Mouse (Mus musculus) kidney, adult 9 months (tissue): ENCODE measurements around the gene Slco4a1.

Source experiments
- DNase-seq: peaks from one replicate; pipeline ENCODE4 v3.0.0; 2022

Slco4a1 gene

DNA sequence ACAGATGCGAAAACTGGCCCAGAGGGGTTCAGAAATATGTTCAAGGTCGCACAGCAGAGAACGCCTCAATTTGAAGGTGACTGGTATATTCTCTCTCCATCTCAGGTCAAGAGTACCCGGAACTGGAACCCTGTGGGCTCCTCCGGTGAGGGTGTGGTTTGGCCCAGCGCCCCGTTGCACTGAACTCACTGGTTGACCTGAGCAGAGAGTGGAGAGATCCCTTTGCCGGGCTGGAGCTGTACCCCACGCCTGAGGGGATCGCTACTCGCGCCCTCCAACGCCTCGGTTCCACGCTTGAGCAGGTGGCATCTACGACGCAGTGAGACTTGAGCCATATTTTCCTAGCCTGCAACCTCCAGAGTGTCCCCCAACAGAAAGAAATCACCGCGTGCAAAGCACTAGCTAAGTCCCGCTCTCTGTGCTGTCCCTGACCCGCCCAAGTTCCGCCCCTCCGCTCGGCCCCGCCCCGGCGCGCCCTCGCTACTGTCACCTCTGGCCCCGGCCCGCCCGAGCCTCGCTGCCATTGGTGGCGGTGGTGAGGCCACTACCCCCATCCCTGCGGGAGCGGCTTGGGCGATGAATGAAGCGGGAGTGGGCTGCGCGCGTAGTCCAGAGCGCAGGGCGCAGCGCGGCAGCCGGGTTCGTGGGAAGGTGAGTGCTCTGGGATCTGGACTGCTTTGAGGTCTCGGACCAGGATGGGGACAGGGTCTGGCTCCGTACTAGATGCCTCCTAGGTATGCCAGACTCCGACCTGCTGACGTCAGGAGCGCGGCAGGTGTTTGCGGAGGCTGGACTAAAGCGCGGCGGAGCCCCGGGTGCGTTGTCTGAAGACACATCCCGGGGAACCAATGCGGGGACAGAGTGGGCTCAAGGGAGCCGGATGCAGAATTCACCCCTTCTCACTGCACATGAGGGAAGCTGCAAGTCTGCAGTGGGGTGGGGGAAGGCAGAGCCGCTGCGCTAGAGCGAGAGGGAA is at the start of gene Slco4a1:
Gene Slco4a1 (plus strand): TSS at position 523 of the 976 bp plus-strand sequence.
- peak; percentile 92 for DNase-seq

DNA sequence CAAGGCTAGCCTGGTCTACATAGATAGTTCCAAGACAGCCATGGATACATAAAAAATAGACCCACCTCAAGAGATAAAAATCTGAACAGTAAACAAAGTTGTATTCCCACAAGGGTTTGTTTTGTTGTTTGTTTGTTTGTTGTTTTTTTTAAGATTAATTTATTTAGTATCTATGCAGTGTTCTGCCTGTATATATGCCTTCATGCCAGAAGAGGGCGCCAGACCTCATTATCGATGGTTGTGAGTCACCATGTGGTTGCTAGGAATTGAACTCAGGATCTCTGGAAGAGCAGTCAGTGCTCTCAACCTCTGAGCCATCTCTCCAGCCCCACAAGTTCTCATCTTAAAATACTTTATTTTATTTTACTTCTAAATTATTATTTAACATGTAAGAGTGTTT is 47.6 kb upstream of the Slco4a1 start:
- no peak for DNase-seq

DNA sequence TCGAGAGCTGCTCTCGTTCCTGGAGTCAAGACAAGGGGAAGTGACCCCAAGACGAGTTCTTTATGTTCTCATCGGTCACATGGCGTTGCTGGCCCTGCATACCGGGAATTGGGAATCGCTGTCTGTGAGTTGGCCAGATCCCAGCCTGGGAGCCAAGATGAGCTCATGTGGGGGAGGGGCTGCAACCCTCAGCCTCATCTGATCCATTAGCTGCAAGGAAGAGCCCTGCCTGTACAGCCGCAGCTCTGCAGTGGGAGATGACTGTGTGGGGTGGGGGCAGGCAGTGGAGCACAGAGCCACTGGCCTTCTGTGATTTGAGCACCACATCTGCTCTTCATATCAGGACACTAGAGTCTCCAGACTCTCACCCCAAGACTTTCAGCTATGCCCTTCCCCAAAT is 45.6 kb upstream of the Slco4a1 start:
- no peak for DNase-seq

DNA sequence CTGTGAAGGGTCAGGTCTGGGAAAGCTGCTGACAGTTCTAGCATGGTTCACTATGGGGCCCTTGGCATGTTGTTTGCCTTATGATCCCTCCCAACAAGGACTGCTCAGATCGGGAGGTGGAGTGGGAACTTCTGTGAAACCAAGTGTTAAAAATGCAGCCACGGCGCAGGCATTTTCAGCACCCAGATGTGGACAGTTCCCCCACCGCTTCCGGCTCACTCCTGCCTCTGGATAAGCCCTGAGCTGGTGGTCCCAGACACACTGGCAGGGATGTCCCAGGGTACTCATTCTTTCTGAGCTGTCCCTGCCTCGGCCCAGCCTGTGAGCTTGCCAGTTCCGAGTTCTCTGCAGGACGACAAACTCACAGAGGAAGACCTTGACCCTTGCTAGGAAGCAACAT is 45.0 kb upstream of the Slco4a1 start:
- DNase-seq = no peak

DNA sequence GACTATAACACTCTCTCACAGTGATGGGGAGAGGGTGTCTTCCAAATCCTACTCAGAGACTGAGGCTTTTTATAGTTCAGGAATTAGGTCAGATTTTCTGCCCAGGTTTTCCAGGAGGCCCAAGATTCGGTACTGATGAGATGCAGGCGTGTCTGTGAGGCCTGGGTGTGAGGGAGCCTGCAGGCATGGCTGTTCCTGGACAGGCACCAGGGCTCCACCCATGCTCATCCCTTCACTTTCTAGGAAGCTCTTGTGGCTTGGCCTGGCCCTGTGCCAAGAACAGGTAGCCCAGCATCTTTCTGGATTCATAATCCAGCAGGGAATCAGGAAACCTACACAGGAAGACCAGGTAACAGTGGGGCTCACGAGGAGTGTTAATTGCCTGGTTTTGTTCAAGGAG is 40.4 kb upstream of the Slco4a1 start:
- DNase-seq = no peak

DNA sequence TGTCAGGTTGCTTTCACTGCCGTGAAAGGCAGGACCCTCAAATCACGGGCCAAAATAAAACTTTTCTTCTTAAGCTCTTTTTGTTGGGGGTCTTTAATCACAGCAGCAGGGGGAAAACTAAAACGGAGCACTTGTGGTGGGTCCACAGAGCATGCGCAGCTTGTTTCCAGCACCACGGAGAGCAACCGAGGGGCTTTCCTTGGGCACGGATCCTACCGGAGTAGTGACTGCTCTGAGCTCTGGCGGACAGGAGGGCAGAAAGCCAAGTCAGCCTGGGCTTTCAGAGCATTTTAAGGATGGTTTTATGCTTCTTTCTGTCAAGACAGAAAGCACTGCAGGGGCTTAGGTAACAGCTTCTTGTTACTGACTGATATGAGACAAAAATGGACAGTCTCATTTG is 38.3 kb upstream of the Slco4a1 start:
- DNase-seq = no peak

DNA sequence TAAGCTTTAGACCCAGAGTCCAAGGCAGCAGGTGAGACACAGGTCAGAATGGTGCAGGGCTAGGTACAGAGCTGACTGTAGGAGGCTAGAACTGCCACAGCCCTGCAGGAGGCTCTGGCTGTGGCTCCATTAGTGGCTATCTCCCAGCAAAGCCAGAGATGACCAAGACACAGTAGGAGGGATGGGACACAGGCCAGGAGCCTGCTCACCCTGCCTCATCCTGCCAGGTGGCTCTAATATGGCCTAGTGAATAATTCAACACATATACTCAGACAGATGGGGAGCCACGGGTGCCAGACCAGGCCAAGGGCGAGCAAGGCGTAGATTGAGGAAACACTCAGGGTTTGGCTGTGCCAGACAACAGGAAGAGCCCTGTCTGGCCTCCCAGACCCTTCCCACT is 35.4 kb upstream of the Slco4a1 start:
- DNase-seq = no peak

DNA sequence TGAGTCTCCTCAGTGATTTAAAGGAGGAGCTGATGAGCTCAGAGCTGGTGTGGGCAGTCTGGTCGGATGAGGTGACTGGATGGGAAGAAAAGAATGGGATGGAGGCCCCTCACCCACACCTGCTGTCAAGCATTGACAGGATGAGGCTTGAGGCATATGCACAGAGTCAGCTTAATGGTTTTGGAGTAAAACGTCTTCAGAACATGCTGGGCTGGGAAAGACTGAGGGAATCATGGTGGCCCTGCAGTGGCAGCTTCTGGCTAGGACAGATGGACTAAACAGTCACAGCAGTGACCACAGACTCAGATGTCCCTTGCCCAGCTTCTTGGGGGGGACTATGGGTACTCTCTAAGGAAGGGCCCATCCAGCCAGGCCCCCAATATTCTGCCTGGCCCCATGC is 30.9 kb upstream of the Slco4a1 start:
- no peak for DNase-seq

DNA sequence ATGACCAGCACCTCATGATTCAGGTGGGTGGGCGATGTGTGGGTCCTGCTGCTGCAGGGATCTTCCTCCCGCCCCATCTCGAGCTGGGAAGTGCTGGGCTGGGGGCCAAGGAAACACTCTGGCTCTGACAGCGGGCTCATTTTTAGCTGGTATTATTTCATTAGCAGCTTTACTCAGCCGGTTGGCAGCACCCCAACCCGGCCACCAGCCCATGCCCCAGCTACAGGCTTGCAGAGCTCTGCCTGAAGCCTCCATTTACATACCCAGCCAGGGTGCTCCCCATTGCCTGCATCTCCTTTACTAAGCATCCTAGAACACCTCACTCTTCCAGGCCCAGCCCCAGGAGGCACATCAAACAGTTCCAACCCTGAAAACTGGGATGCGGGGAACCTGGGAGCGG is 29.0 kb upstream of the Slco4a1 start:
- no peak for DNase-seq

DNA sequence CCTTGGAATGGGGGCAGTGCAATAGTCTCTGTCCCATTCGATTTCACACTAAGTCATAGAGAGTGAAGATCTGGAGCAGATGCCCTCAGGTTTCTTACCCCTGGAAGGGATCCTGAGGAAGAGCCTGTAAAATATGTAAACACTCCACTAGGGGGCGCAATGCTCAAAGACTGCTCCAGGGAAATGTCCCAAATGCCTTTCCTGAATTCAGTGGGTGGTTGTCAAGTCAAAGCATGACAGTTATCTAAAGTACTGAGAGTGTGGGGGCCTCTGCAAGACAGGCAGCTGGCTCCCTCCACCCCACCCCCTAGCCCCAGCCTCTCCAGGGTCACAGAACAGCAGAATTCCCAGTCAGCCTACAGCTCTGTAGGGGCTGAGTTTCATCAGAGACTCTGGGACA is 27.7 kb upstream of the Slco4a1 start:
- peak; percentile 27 for DNase-seq

DNA sequence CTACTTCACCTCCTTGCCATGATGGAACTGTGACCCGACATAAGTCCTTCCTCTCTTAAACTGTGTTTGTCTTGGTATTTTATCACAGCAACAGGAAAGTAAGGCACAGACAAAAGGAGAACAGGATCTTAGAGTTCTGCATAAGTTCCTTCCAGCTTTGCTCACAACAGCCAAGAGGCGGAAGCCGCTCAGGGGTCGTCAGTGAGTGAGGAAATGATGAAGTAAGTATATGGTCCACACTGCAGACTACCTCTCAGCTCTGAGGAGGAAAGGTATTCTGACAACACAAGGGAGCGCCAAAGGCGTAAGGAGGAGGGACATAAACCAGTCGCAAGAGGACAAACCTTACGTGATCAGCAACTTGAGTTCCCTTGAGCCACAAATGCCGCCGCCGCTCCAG is 25.4 kb upstream of the Slco4a1 start:
- DNase-seq = no peak

DNA sequence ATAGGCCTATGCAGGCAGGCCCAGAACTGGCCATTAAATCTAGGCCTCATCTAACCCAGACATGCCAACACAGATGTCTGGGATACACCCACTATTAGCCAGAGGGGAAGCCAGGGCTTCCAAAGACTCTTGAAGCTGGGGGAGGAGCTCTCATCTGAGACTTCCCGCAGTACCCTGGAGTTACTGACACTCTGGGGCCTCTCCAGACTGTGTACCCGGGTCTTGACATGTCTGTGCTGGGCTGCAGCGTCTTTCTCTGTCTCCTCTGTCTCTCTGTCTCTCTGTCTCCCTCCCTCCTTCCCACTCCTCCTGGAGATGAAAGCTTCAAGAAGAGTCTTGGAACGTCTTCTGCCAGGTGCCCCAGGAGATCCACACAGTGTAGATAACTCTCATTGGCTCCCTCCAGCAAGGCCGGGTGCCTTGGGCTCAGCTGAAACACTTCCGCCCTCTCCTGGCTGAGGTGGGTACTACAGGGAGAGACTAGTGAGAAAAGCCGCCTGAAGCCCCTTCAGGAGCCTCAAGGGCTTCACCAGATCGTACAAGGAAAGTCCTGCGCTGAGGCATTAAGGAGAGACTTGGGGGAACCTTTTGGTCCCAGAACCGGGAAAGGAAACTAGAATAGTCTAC is 23.9 kb upstream of the Slco4a1 start:
- DNase-seq = peak; percentile 74

DNA sequence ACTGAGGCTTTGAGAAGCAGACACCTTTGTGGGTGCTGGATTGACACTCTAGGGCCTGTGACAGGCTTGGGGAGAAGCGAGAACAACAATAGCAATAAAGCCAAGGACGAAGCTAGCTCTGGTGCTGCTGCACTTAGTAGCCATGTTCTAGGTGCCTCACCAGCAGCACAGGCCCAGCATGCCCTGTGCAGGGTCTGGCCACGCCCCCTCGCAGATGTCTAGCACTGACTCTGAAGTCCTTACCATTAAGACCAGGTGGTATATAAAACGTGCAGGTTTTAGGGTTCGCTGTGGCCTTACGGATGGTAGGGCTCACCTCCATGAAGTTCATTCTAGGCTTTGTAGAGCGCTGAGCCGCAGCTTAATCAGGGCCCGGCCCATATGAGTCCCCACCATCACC is 23.3 kb upstream of the Slco4a1 start:
- no peak for DNase-seq

DNA sequence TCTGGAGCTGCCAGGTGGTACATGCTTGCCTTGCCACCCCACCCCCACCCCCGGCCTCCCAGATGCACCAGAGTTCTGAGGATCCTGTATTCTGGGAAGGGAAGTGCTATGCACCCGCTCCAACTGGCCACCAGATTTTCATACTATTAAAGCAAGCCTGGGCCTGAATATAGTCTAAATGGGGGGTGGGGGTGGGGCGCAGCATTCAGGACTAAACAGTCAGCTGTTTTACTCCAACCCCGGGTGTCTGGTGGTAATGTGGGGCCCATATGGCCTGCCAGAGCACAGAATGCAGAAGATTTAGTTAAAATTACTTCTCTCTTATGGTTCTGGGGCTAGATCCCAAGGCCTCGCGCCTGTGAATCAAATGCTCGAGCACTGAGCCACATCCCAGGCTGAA is 22.7 kb upstream of the Slco4a1 start:
- no peak for DNase-seq

DNA sequence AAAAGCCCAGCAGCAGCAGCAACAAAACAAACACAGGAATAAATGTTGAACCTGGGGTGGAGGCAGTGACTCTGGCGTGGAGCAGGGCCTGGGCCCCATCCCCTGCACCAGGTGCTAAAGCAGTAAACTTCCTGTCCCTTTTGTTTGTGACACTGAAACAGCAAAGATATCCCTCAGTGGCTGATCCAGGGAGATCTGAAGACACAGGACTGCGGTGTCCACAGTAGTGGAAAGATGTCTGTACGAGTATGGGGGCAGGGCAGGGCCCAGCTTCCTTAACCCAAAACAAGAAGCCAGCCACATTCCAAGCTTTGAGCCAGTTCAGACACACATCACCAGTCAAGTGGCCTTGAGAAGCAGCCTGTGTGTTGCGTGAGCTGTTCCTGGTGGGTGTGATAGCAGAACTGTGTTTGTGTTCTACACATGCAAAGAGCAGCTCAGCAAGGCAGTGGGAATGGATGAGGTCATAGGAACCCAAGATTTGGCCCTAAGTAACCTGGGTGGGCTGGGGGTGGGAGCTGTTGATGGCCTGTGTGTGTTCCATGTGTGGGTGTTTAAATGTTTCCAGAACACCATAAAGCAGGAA is 20.6 kb upstream of the Slco4a1 start:
- DNase-seq = no peak

DNA sequence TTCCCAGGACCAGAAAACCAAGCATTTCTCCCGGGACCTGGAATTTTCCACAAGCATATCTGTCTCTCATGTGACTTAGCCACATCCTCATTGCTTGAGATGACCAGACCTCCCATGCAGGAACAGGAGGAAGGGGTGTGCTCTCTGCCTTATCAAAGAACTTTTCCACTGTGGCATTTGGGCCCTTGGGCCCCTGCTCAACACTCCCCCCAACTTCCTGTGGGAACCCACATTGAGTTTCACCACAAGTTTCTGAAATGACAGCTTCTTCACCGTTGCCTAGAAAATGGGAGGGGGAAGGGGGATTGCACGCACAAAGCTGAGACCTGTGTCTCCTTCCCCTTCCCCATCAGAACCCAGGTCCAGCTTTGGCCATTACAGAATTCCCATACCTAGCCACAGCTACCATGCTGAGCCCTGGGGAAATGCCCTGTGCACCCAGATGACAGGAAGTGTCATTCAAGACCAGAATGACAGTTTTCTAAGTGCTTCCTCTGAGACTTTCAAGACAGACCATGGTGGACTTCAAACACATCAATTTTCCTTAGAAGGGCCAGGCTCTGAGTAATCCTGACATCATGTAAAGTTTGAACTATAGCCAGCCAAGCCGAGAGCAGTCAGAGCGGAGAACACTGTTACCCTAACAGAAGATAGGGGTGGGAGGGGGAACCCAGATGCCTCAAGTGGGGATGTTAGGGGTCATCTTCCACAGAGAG is 18.7 kb upstream of the Slco4a1 start:
- DNase-seq = no peak

DNA sequence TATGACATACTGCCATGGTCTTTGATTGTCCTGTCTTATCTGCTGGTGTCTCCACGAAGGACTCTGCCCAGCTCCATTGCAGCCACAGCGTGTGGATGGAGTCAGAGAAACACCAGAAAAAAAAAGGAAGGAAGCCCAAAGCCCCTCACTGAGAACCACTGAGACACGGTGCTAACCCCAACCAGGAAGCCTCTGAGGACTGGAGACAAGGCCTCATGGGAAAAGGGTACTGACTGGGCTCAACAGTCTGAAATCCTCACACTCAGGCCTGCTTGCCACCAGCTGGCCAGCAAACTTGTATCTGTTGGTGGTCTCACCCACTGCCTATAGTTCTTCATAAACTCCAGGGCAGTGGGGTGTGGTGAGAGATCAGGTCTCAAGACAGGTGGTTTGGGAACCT is 16.3 kb upstream of the Slco4a1 start:
- no peak for DNase-seq

DNA sequence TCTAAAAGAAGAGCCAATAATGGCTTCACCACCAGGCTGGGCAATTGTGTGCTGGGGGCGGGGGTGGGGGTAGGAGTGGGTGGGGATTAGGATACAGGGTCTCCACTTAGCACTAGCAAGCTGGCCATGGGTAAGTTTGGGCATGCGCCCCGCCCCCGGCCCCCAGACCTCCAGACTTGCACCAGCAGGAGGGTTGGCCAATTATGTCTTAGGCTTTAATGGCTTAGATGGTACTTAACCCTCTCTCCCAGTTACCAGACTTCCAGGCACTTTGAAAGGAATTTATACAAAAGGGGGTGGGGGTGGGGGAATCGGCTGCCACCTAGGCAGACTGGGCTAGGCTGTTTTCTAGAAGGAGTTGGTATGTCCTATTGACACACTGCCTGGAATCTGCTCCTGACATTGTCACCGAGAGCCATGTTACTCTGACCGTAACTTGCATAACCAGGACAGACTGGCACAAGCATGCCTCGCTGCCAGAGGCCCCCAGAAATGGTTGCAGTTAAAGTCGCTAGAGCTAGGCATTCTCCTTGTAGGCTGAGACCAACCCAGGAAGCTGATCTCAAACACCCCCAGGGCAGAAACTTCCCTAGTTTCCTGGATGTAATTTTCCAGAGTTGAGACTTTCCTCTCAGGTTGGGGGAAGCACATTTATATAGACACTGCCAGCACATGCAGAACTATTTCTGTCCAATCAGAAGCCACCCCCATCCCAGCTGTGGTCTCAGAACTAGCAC is 15.3 kb upstream of the Slco4a1 start:
- DNase-seq = no peak

DNA sequence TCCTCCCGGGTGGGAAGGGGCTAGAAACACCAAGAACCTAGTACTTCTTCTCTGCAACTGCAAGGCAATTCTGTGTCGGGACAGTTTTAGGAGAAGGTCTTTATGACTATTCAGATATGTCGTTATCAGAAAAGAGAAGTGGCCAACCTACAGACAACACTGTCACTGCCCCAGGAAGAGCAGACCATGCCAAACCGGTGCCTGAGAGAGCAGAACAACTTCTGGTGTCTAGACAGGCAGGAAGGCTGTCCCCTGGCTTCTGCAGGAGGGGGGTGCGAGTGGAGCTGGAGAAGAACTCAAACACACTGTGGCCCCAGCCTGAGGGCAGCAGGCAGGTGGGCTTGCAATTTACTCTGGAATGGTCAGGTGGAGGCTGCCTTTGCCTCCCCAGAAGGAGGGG is 14.0 kb upstream of the Slco4a1 start:
- no peak for DNase-seq

DNA sequence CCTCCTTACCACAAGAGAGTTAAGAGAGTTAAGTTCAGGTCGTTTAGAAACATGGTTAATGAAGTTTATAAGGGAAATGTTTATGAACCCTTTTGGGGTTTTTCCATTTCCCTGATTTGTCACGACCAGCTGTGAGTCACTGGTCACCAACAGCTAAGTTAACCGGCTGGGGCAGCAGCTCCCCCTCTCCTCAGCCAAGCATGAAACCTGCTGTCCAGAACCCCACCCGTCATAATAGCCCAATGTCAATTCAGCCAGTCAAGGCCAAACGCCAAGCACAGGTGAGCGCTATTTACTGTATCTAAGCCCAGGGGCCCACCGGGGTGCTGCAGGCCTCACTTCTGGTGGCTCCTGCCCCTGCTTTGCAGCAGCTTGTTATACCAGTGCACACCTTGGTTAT is 12.2 kb upstream of the Slco4a1 start:
- peak; percentile 48 for DNase-seq

DNA sequence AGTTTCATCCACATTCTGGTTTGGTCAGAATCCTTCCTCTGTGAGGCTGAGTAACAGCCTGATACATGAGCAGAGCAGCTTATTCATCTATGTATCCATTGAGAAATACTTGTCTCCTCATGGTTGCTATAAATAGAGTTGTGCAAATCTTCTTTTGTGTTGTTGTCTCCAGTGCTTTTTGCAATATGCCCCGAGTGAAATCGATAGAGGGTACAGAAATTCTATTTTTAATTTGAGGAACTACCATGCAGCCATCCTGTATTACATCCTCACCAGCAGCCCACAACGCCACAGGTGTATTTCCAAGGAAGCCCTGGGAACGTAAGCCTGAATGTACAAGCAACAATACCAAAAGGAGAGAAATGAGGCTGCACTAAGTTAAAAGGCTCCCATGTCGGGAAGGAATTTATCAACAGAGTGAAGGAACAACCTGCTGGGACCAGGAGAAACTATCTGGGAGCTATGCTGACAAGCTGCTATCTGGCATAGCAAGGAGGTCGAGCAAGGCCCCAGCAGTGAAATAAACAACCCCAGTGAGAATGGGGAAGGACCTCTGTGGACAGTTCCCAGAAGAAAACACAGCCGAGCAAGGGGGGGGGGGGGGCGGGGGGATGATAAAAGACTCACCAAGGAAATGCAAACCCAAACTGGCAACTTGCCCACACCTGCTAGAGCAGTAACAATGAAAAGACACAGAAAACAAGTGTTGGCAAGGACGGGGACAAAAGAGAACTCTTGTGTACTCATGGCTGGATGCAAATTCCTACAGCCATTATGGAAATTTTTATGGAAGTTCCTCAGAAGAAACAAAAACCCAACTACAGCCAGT is 10.9 kb upstream of the Slco4a1 start:
- no peak for DNase-seq

DNA sequence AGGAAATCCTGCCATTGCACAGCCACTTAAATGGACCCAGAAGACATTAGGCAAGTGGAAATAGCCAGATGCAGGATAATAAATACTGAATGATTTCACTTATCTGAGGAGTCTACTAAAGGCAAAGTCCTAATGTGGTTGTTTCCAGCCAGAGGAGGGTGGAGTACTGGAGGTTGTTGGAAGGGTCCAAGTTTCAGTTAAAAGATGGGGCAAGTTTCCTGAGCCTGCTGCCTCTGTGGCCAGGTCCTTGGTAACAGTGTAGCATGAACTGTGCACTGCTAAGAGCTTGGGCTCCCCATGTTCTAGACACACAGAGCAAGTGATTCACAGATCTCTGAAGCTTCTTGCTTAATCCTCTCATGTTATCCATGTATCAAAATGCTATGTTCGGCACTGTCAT is 10.1 kb upstream of the Slco4a1 start:
- no peak for DNase-seq
